Mouse (Mus musculus) limb, embryonic 14.5 days (tissue): ENCODE measurements around the gene Cars. TPM values are rescaled to one million over a fixed set of nuclear protein-coding genes. Genes with fewer than 3 reads are reported as not detected.

Source experiments
- ATAC-seq: fragments of 200-750 bp; cut with Nextera tagmentation; 2 replicates; pipeline ENCODE4 v1.8.0; 2017; ENCODE audit warnings: low read depth, moderate number of reproducible peaks, moderate TSS enrichment; ENCODE audit not compliant: low FRiP score
- DNase-seq: peaks from one replicate; pipeline ENCODE4 v3.0.0-alpha.2; 2015; ENCODE audit warnings: low spot score
- H3K27ac ChIP-seq: fragments of 300-500 bp; sonication (generic); replicated peaks from 2 replicates; pipeline ENCODE4 v1.5.1; 2014; ENCODE audit warnings: low read depth, mild to moderate bottlenecking, low read length, moderate library complexity, mixed read lengths
- H3K27me3 ChIP-seq: fragments of 300-500 bp; sonication (generic); 2 replicates; pipeline ENCODE4 v1.6.1; 2014; ENCODE audit warnings: low read length, mixed read lengths; ENCODE audit not compliant: control insufficient read depth, insufficient read depth
- H3K36me3 ChIP-seq: fragments of 300-500 bp; sonication (generic); 2 replicates; pipeline ENCODE4 v1.6.1; 2014; ENCODE audit warnings: mild to moderate bottlenecking, low read length, moderate library complexity, mixed read lengths; ENCODE audit not compliant: control insufficient read depth, insufficient read depth
- H3K4me1 ChIP-seq: fragments of 300-500 bp; sonication (generic); 2 replicates; pipeline ENCODE4 v1.6.1; 2014; ENCODE audit warnings: antibody characterized with exemption, low read length, mixed read lengths; ENCODE audit not compliant: control insufficient read depth, insufficient read depth
- H3K4me2 ChIP-seq: fragments of 300-500 bp; sonication (generic); replicated peaks from 2 replicates; pipeline ENCODE4 v1.6.1; 2014; ENCODE audit warnings: low read depth, mild to moderate bottlenecking, low read length, moderate library complexity; ENCODE audit not compliant: severe bottlenecking
- H3K4me3 ChIP-seq: fragments of 300-500 bp; sonication (generic); replicated peaks from 2 replicates; pipeline ENCODE4 v1.5.1; 2014; ENCODE audit warnings: low read length
- H3K9ac ChIP-seq: fragments of 300-500 bp; sonication (generic); 2 replicates; pipeline ENCODE4 v1.6.1; 2014; ENCODE audit warnings: mild to moderate bottlenecking, low read depth, low read length, moderate library complexity; ENCODE audit not compliant: severe bottlenecking
- H3K9me3 ChIP-seq: fragments of 300-500 bp; sonication (generic); 2 replicates; pipeline ENCODE4 v1.6.1; 2016; ENCODE audit warnings: low read length; ENCODE audit not compliant: control insufficient read depth
- POLR2A ChIP-seq: fragments of 200-500 bp; IDR thresholded peaks from 2 replicates; pipeline ENCODE4 v1.8.0; 2012; ENCODE audit warnings: inconsistent platforms, mild to moderate bottlenecking, moderate library complexity, borderline replicate concordance; ENCODE audit not compliant: insufficient read depth, insufficient read length; ENCODE audit errors: extremely low read depth
- WGBS: fragments of 180-500 bp; shearing (Covaris S2); extraction: QIAGEN DNeasy Blood & Tissue Kit; methylation state at CpG from one replicate; pipeline ENCODE4 v1.1.7; 2014; 5-methylcytosine and 5-hydroxymethylcytosine counted together
- polyA plus RNA-seq, 2 experiments: library from polyadenylated mRNA; depleted of rRNA in 1 of 2; stranded (reverse) in 1 of 2; unstranded in 1 of 2; fragments of >200 nt; fragmentation: Nextera tagmentation in 1 of 2; extraction: Ambion mirVana in 1 of 2; gene quantifications; 2 replicates each; pipeline versions ENCODE4 v1.2.1 to v1.2.3; 2012 to 2014

The Cars gene
- polyA plus RNA-seq, 2 experiments, result 48.0 to 48.9 TPM

GRCm38 (mm10) chr7:143629501-143629900, 29.6 kb upstream of the Cars start:
- no peaks in the 10 kb centered on the region for H3K9me3 ChIP-seq
- no peak overlapping the region for H3K4me2 ChIP-seq
- no peaks in the 10 kb centered on the region for H3K4me1 ChIP-seq
- H3K27me3 ChIP-seq, result no peaks in the 10 kb centered on the region
- no peaks in the 10 kb centered on the region for H3K36me3 ChIP-seq
- 53% methylated on average over 1 of the region's 1 CpGs for WGBS
- no peak overlapping the region for H3K9ac ChIP-seq
- DNase-seq (no peak), ATAC-seq (no peak)
- H3K27ac ChIP-seq, result no peak overlapping the region
- no peak for TF ChIP-seq POLR2A
- H3K4me3 ChIP-seq, result no peak overlapping the region

- H3K4me2 ChIP-seq, result no peak within 1 kb of the TSS
- no peak for TF ChIP-seq POLR2A
- H3K9ac ChIP-seq, result no peak within 1 kb of the TSS
- no peak within 1 kb of the TSS for H3K4me3 ChIP-seq
- H3K27me3 ChIP-seq, result no peaks in the 10 kb centered on the region
- WGBS, result 100% methylated on average over 1 of the region's 1 CpGs
- H3K9me3 ChIP-seq, result no peaks in the 10 kb centered on the region
- no peak within 1 kb of the TSS for H3K27ac ChIP-seq
- ATAC-seq (no peak), DNase-seq (no peak)
- no peaks in the 10 kb centered on the region for H3K4me1 ChIP-seq
- H3K36me3 ChIP-seq, result no peaks in the 10 kb centered on the region
These were observed 28.6 kb upstream of the Cars start, which contains the start of gene Tnfrsf26 for GRCm38 (mm10) chr7:143628540-143628939. Gene Tnfrsf26, minus strand, starts transcription at chr7:143628722.

- H3K9ac ChIP-seq, result no peak overlapping the region
- 58% methylated on average over 10 of the region's 10 CpGs for WGBS
- H3K4me3 ChIP-seq, result no peak overlapping the region
- no peak overlapping the region for H3K27ac ChIP-seq
- H3K27me3 ChIP-seq, result no peaks in the 10 kb centered on the region
- DNase-seq (no peak), ATAC-seq (no peak)
- no peaks in the 10 kb centered on the region for H3K36me3 ChIP-seq
- no peak for TF ChIP-seq POLR2A
- H3K4me2 ChIP-seq, result no peak overlapping the region
- no peaks in the 10 kb centered on the region for H3K9me3 ChIP-seq
- no peaks in the 10 kb centered on the region for H3K4me1 ChIP-seq
These were observed 27.8 kb upstream of the Cars start for GRCm38 (mm10) chr7:143627555-143628286.

DNA sequence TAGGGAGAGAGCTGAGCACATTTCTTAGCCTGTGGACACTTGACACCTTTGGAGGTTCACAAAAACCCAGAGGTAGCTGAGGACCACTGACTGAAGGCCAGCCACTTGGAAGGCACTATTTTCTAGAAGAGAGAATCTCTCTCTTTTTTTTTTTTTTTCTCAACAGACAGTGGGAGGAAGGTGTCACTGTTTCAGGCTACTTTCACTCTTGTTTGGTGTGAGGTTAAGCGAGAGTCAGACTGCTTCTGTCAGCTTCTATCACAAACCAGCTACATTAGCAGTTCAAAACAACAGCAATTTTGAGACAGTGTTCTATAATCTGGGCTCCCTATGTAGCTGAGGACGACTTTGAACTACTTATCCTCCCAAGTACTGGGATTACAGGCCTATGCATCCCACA, 26.3 kb upstream of the Cars start:
- H3K4me2 ChIP-seq, result no peak overlapping the region
- DNase-seq (no peak), ATAC-seq (no peak)
- no peak overlapping the region for H3K27ac ChIP-seq
- no peak overlapping the region for H3K4me3 ChIP-seq
- no peaks in the 10 kb centered on the region for H3K36me3 ChIP-seq
- TF ChIP-seq POLR2A, result no peak
- H3K4me1 ChIP-seq, result no peaks in the 10 kb centered on the region
- no peaks in the 10 kb centered on the region for H3K27me3 ChIP-seq
- H3K9ac ChIP-seq, result no peak overlapping the region
- H3K9me3 ChIP-seq, result no peaks in the 10 kb centered on the region
- 58% methylated on average over 2 of the region's 2 CpGs for WGBS

DNA sequence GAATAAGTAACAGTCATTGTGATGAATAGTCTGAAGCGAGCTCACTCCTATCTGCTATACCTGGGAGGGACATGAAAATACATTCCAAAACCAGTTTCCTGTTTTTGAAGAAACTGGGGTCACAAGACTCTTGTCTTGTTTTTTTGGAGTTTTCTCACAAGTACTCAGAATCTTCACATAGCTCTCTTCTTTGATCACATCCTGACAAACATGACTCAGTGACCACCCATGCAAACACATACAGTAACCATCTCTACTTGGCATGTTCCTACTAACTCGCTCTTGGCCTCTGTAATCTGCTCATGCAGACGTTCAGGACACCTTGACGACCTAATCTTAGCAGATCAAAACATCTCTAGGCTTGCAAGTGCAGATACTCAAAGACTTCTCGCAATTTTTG, 25.3 kb upstream of the Cars start:
- no peaks in the 10 kb centered on the region for H3K9me3 ChIP-seq
- no peak for DNase-seq
- H3K9ac ChIP-seq, result no peak overlapping the region
- 68% methylated on average over 5 of the region's 5 CpGs for WGBS
- H3K4me2 ChIP-seq, result no peak overlapping the region
- no peaks in the 10 kb centered on the region for H3K36me3 ChIP-seq
- no peak overlapping the region for H3K27ac ChIP-seq
- no peak for TF ChIP-seq POLR2A
- no peak overlapping the region for H3K4me3 ChIP-seq
- no peaks in the 10 kb centered on the region for H3K27me3 ChIP-seq
- H3K4me1 ChIP-seq, result no peaks in the 10 kb centered on the region
- no peak for ATAC-seq
